Mouse (Mus musculus) liver, postnatal 0 days (tissue): Measurements from ENCODE around the gene Tbc1d22a.

Source experiments
- CTCF ChIP-seq: sonication (generic); IDR thresholded peaks from 2 replicates; pipeline ENCODE4 v1.5.1; 2016; ENCODE audit warnings: antibody characterized with exemption, low read depth
- EP300 ChIP-seq: IDR thresholded peaks from 2 replicates; pipeline ENCODE4 v1.6.1; 2016; ENCODE audit warnings: antibody characterized with exemption, low read depth, mild to moderate bottlenecking

DNA sequence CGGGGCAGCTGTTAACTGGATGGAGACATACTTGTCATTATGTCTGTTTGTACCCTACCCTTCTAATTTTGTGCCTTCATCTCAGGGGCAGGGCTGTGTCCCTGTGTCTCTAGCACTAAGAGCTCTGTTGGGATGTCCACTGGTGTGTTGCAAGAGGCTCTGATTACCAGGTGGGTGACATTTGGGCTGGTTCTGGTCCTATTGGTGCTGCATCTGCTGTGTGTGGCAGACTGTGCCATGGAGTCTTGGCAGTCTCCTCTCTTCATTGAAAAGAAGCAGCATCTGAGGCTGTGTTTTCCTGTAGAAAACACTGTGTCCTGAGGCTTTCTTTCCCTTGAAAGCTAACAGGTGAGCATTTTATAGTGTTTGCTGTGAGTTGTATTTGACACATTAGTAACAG lies 83.0 kb downstream of the Tbc1d22a start:
- no peak for TF ChIP-seq EP300
- no peak for TF ChIP-seq CTCF
